Mouse (Mus musculus) megakaryocyte-erythroid progenitor cell, adult 5-6 weeks (primary cell): ENCODE results near the gene Gm853. TPM values are rescaled to one million over a fixed set of nuclear protein-coding genes. Genes with fewer than 3 reads are reported as not detected.

Experiments
- ATAC-seq: replicated peaks from 2 replicates; pipeline ENCODE4 v1.8.0; 2016; ENCODE audit warnings: mild to moderate bottlenecking, inconsistent platforms; ENCODE audit not compliant: severe bottlenecking, poor library complexity, low FRiP score, low TSS enrichment
- total RNA-seq, 2 experiments: library from RNA; stranded (forward) in 1 of 2; stranded (reverse) in 1 of 2; fragments of 200-1000, 215-1000 nt in 1 of 2; fragments of >200 nt in 1 of 2; fragmentation: Nextera tagmentation in 1 of 2; gene quantifications; 2 replicates each; pipeline ENCODE4 v1.2.3; 2014 to 2017

The Gm853 gene
- total RNA-seq, 2 experiments from 2014 or later: not detected

GRCm38 (mm10) chr4:130177087-130177486, 45.1 kb downstream of the Gm853 start:
- ATAC-seq: no peak

DNA sequence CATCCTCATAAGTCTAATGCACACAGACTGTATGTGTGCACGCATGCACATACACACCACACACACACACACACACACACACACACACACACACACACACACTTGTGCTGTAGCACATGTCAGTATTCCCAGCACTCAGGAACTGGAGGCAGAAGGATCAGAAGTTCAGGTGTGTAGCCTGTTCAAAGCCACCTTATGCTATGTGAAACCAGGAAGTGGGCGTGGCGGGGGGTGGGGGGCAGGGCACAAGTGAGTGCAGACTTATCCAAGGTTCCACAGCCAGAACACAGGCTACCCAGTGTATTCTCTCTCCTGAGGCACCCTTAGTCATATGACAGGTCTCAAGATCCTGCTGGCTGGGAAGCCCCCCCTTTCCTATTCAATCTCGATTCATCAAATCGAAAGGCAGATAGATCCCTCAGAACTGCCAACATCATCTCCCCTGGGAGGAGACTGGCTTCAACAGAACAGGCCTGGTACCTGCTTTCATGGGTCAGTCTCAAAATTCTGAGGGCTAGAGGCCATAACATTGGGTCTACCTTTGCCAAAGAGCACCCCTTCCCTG, 46.0 kb downstream of the Gm853 start:
- no peak for ATAC-seq

DNA sequence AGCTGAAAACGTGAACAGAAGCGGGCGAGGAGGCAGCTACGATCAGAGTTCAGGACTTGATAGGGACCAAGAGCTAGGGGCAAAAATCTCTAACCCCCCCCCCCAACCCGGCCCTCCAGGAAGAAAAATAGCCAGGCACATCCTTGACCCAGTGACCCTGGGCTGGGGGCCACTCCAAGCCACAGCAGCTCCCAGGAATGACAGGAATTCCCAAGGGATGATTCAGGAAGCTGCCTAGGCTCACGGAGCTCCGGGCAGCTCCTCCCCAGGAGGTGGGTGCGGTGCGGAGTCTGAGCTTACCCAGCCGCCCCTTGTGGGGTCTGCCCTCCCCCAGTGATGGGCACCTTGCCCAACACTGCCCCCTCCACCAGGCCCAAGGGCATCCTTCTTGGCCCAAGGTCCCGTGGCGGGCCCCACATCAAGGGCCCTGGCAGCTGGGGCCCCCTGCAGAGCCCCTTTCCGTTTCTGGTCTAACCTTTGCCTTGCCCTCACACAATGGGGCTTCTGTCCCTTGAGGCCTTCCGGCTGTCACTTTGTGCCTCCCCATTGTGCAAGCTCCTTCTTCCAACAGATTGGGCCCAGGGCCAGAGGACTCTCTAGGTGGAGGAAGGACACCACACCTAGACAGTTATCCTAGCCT, 47.0 kb downstream of the Gm853 start, which contains the start of gene Tinagl1:
TSS of gene Tinagl1 (minus strand) at position 51 of the 640 bp plus-strand sequence.
- ATAC-seq: no peak

- peak; percentile 78 for ATAC-seq
Observed at GRCm38 (mm10) chr4:130174335-130175031, 47.7 kb downstream of the Gm853 start.

GRCm38 (mm10) chr4:130173911-130174311, 48.3 kb downstream of the Gm853 start:
- no peak for ATAC-seq

- peak; percentile 73 for ATAC-seq
Observed at GRCm38 (mm10) chr4:130173060-130173822, 49.0 kb downstream of the Gm853 start.

- no peak for ATAC-seq
Observed at GRCm38 (mm10) chr4:130171951-130172765, 50.0 kb downstream of the Gm853 start.

GRCm38 (mm10) chr4:130170362-130170761, 51.8 kb downstream of the Gm853 start:
- ATAC-seq: no peak

GRCm38 (mm10) chr4:130169411-130169971, 52.7 kb downstream of the Gm853 start:
- no peak for ATAC-seq

- peak; percentile 34 for ATAC-seq
Observed at GRCm38 (mm10) chr4:130168280-130169183, 53.7 kb downstream of the Gm853 start.

DNA sequence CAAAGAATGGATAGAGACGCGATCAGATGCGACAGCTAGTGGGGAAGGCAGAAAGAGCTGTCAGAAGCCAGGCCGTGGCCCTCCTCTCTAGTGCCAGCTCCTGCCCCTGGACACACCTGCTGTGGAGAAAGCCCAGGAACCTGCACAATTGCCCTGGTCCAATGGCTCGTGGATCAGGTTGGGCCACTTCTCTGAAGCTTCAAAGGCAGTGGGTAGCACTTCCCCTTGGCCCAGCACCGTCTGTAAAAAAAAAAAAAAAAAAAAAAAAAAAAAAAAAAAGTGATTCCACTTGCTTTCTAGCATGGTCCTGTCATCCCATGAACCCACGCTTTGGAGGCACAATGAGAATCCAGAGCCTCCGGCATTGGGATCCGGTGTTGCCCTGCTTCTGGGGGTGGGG, 54.4 kb downstream of the Gm853 start:
- no peak for ATAC-seq

GRCm38 (mm10) chr4:130167321-130167720, 54.9 kb downstream of the Gm853 start:
- no peak for ATAC-seq

GRCm38 (mm10) chr4:130166592-130166991, 55.6 kb downstream of the Gm853 start:
- ATAC-seq: no peak

- no peak for ATAC-seq
Observed at GRCm38 (mm10) chr4:130166061-130166460, 56.1 kb downstream of the Gm853 start.

DNA sequence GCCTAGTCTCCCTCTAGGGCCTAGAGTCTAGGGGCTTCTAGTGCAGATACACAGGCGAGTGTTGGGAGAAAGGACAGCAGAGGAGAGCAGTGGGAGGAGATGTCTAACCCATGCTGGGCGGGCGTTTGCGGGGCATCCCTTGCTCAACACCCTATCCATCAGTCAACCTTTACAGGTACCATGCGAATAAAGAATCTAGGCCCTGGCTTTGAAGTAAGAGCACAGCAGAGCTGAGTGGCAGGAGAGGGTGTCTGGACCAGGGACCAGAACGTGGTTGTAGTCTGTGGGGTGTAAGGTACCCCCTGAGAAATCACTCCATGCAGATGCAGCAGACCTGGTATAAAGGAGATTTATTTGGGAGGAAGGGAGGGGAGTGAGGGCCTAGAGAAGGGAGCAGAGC, 58.1 kb downstream of the Gm853 start:
- ATAC-seq: no peak

GRCm38 (mm10) chr4:130163391-130163861, 58.8 kb downstream of the Gm853 start:
- no peak for ATAC-seq

DNA sequence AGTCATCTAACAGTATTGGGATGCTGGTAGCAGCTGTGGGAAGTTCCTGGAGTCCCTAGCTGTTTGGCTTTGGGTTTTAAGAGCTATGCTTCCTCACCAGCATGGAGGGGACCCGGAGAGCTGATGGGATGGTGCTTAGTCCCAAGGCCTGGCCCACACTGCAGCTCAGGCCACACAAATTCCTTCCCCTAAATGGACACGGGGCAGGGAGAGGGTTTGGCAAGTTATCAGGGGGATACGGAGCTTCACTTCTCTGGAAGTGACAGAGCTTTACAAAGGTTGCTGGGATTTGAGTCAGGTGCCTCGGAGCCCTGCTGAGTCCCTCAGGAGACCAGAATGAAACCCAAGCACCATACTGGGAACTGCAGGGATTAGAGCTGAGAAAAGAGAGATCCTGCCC, 60.9 kb downstream of the Gm853 start:
- ATAC-seq: no peak
